Mouse (Mus musculus) stomach, embryonic 14.5 days (tissue): Measurements from ENCODE around the gene Uchl5. TPM values are rescaled to one million over a fixed set of nuclear protein-coding genes. Genes with fewer than 3 reads are reported as not detected.

ENCODE experiments used
- ATAC-seq: fragments of 200-750 bp; cut with Nextera tagmentation; 2 replicates; pipeline ENCODE4 v1.8.0; 2017; ENCODE audit warnings: low read depth, moderate TSS enrichment; ENCODE audit not compliant: insufficient number of reproducible peaks, insufficient read depth, low FRiP score
- H3K27ac ChIP-seq: fragments of 300-500 bp; sonication (generic); 2 replicates; pipeline ENCODE4 v1.5.1; 2014; ENCODE audit warnings: mild to moderate bottlenecking, low read length, moderate library complexity, mixed read lengths
- H3K27me3 ChIP-seq: fragments of 300-500 bp; sonication (generic); 2 replicates; pipeline ENCODE4 v1.6.1; 2014; ENCODE audit warnings: low read length, control low read depth, mixed read lengths; ENCODE audit not compliant: control insufficient read depth, insufficient read depth
- H3K36me3 ChIP-seq: fragments of 300-500 bp; sonication (generic); 2 replicates; pipeline ENCODE4 v1.6.1; 2014; ENCODE audit warnings: mild to moderate bottlenecking, control low read depth, low read length, moderate library complexity, mixed read lengths; ENCODE audit not compliant: control insufficient read depth, insufficient read depth
- H3K4me1 ChIP-seq: fragments of 300-500 bp; sonication (generic); 2 replicates; pipeline ENCODE4 v1.6.1; 2014; ENCODE audit warnings: low read length, control low read depth, mixed read lengths; ENCODE audit not compliant: control insufficient read depth, insufficient read depth
- H3K4me2 ChIP-seq: fragments of 300-500 bp; sonication (generic); replicated peaks from 2 replicates; pipeline ENCODE4 v1.6.1; 2014; ENCODE audit warnings: low read depth, low read length, control low read depth
- H3K4me3 ChIP-seq: fragments of 300-500 bp; sonication (generic); 2 replicates; pipeline ENCODE4 v1.5.1; 2014; ENCODE audit warnings: low read depth, low read length, control low read depth
- H3K9ac ChIP-seq: fragments of 300-500 bp; sonication (generic); replicated peaks from 2 replicates; pipeline ENCODE4 v1.6.1; 2014; ENCODE audit warnings: low read depth, mild to moderate bottlenecking, control low read depth, low read length, moderate library complexity, mixed read lengths
- H3K9me3 ChIP-seq: fragments of 300-500 bp; sonication (generic); 2 replicates; pipeline ENCODE4 v1.6.1; 2016; ENCODE audit warnings: low read depth, low read length, control low read depth; ENCODE audit not compliant: control insufficient read depth
- WGBS: fragments of 180-500 bp; shearing (Covaris S2); extraction: QIAGEN DNeasy Blood & Tissue Kit; methylation state at CpG from one replicate; pipeline ENCODE4 v1.1.7; 2014; 5-methylcytosine and 5-hydroxymethylcytosine counted together
- polyA plus RNA-seq: library from polyadenylated mRNA; unstranded; fragments of >200 nt; fragmentation: Nextera tagmentation; extraction: Ambion mirVana; gene quantifications from 2 replicates; pipeline ENCODE4 v1.2.1, GENCODE M21; 2014

Uchl5 gene
- polyA plus RNA-seq, 1 experiment from 2014 or later: 64.6 TPM

DNA sequence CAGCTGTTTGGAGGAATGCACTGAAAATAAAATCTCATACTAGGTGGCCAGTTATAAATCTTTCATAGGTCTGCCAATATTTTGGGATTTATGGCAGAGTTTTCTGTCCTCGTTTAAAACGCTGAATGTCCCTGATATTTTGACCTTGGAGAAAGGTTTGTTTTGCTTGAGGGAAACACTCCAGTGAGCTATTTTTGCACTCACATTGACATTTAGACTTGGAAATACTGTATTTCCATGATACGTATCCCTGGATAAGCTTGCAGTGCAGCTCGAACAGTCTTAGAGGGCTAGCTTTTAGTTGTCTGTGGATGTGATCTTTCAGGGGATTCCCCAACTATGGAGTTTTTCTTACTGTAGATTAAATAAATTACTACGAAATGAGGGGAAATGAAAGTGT is 78.6 kb downstream of the Uchl5 start:
- no peak overlapping the region for H3K27ac ChIP-seq
- no peak overlapping the region for H3K4me3 ChIP-seq
- H3K27me3 ChIP-seq: no peaks in the 10 kb centered on the region
- H3K4me1 ChIP-seq: no peaks in the 10 kb centered on the region
- no peak overlapping the region for H3K4me2 ChIP-seq
- H3K9ac ChIP-seq: no peak overlapping the region
- H3K9me3 ChIP-seq: no peaks in the 10 kb centered on the region
- WGBS: 74% methylated on average over 5 of the region's 5 CpGs
- H3K36me3 ChIP-seq: no peaks in the 10 kb centered on the region
- no peak for ATAC-seq

Other genes with a start within 250 kb of the Uchl5 start
- 0.76 and 0.77 TPM in 2 replicates for gene B3galt2, start 136.6 kb upstream of the Uchl5 start, polyA plus RNA-seq
- 20.3 and 23.9 TPM in 2 replicates for gene Cdc73, start 74.4 kb upstream of the Uchl5 start, polyA plus RNA-seq
- gene Glrx2, start 60.9 kb upstream of the Uchl5 start, polyA plus RNA-seq: 73.2 and 77.6 TPM in 2 replicates
- 20.8 and 20.9 TPM in 2 replicates for gene Trove2, start 204 bp upstream of the Uchl5 start, polyA plus RNA-seq
- gene Rgs2, start 226.9 kb downstream of the Uchl5 start, polyA plus RNA-seq: 66.5 and 67.3 TPM in 2 replicates